Mouse (Mus musculus) mouse embryonic stem cell (cell line): ENCODE results near the gene Olfr569.

Source experiments
- in situ Hi-C, 2 experiments: fragments of 300-500 bp; cut with MboI; formaldehyde crosslinking; loops; 1 replicate in 1 of 2; 3 replicates in 1 of 2; pipeline ENCODE4 v1.14.3; 2019 to 2020; ENCODE audit warnings: low sequenced_read_pairs in 2 of 2, low pct_unique_long_range_greater_than_20kb in 1 of 2, mixed read lengths in 1 of 2; ENCODE audit not compliant: unreplicated experiment in 1 of 2

The Olfr569 gene

DNA sequence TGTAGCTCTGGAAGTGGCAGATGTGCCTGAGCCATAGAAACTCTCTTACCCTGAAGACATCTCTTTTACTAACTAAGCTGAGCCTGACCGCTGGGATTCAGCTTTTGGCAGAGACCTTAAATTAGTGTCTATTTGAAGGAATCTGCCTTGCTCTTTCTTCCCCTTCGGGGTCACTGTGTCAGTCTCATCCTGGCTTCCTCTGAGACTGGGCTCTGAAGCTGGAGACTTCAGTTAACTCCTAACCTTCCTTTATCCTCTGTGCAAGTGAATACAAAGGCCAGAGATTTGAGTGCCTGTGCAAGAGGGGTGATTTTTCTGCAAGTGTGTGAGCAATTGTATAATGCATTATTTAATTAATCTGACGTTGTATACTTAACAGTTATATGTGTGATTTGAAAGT, at the start of gene Olfr569:
Olfr569 (minus strand) TSS at position 101 of the 400 bp plus-strand sequence.
- in situ Hi-C loops, result no loop called here

DNA sequence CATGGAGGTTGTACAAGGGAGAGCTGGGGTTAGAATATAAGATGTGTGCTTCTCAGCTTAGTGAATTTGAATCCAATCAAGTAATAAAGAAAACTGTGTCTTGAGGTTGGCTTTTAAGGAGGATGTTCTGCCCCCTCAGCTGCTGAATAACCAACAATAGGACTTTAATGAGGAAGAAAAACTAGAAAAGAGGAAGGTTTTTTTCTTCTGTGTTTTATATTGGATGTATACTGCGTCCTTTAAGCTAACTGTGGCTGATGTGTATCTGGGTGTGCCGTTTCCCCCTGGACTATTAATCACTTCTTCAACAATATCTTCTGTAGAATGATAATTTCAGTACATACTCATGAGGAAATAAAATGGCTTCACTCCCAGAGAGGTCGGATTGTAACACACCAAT, 36.4 kb upstream of the Olfr569 start:
- in situ Hi-C loops, result no loop called here

DNA sequence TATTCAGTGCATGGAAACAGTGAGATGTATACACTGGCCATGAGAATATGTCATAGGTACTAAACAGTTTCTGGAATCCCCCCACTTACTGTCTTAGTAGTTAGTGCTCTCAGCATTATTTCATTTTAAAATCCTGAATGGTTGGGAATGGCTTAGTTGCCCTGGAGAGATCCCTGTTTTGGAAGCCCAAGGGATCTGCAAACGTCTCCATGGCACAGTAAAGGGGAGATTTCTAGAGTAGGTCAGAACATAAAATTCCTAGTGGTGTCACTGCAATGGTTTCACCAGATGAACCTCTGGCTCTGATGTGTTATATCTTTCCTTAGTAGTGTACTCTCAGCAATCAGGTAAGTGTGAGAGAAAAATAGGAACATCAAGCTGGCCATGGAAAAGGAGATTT, 33.4 kb upstream of the Olfr569 start, which contains the start of gene Olfr572:
Olfr572 (plus strand) TSS at position 301 of the 400 bp plus-strand sequence.
- in situ Hi-C loops, result loop anchor here in 1 of 2 experiments (25.0 kb wide), 1 partner anchor 412 kb away; no protein-coding TSS in a partner anchor

DNA sequence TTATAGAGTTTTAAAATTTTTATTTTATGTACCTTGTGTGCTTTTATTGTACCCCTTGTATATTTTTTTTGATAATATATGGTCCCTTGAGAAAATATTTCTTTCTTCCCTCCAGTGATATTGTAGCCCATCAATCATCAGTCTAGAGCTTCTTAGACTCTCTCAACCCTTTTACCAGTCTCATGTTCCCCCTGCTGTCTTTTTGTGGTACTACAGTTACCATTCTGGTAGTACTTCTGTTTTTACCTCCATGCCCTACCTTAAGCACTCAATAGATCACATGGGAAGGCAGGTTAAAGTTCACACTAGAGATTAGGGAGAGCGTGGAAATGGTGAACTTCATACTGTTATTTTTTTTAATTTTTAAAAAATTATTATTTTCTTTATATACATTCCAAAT, 28.9 kb upstream of the Olfr569 start:
- in situ Hi-C loops, result loop anchor here (10.0 to 25.0 kb wide), 3 partner anchors 225 to 407 kb away; partner anchors contain the start of gene Olfr557 (in 1 of the 2)

DNA sequence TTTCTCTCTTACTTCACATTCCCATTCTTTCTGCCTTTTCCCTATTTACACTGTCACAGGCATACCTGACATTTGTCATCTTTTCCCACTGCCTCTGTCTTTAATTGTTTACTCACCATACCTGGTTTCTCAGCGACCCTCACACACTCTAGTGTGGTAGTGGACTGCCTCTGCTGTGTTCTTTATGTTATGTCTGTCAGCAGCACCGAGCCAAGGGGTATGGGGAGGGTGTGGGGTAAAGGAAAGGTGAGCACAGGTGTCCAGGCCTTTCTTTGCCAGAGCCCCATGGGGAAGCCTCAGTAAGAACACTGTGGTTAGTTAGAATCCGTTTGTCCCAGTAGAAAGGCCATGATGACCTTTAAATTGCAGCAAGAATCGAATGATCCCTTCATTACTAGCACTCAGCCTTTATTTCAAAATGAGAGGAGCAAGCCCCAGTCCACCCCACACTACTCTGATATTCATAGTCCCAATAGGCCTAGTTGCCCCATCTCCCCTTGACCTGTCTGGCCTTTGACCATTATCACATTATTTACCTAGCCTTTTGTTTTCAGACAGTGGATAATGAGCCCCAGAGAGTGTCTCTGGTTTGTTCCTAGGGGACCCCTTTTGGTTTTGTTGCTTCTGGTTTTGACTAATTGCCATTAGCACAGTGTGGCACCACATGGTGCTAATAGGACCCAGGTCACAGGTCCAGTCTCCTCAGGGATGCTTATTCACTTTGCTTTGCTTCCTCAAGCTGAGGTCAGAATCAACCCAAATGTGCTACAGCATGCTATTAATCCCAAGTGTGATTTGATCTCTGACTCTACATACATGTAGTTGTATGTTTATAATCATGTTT, 26.6 kb upstream of the Olfr569 start, which contains the start of gene Olfr571:
Olfr571 (minus strand) TSS at position 505 of the 844 bp plus-strand sequence.
- in situ Hi-C loops, result loop anchor here (10.0 to 25.0 kb wide), 3 partner anchors 222 to 405 kb away; partner anchors contain the start of gene Olfr557 (in 1 of the 2)

DNA sequence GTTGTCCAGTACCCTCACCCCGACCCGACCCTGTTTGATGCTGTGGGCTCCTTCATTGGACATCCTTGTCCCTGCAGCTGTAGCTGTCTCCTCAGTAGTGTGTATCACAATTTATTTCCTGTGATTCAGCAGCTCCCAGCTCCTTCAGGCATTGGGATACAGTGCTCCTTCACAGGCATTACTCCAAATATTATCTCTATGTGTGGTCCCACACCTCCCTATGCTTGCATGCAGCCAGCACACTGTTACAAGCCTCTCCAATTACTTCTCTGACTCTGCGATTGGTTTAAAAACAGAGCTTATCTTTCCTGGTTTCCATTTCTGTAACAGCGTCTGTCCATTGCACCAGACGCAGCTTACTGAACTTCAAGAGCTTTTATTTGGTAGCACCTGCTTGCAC, 25.7 kb upstream of the Olfr569 start:
- in situ Hi-C loops, result loop anchor here (10.0 to 25.0 kb wide), 3 partner anchors 222 to 404 kb away; partner anchors contain the start of gene Olfr557 (in 1 of the 2)

DNA sequence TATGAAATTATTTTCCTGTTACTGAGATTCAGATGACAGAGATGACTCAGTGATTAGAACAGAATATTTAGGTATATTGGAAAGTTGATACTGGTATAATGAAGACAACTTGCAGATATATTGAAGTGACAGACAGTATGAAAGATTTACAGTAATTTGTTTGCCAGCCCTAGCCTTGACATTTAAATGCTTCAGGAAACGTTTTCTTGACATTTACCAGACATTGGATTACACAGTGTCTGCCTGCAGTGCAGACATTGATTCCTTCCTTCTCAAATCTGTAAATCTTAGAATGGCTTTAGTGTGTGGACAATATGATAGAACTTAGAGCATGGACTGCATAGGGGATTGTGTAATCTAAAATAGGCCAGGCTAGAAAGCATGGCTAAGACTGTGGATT, 24.6 kb upstream of the Olfr569 start:
- in situ Hi-C loops, result loop anchor here (10.0 to 25.0 kb wide), 3 partner anchors 220 to 403 kb away; partner anchors contain the start of gene Olfr557 (in 1 of the 2)

DNA sequence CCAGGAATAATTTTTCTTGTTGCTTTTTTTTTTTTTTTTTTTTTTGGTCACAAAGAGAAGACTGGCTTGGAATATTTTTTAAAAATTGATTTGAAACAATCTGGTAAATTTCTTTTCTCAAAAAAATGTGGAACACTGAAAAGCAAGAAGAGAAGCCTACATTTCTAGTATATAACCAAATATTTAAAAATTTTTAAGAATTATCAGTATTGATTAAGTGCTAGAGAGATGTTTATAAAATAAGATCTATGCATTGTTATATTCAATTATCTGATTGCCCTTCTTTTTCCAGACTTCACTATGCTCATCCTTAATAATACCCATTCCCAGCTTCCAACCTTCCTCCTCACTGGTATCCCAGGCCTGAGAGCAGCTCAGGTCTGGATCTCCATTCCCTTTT, 13.9 kb downstream of the Olfr569 start, which contains the start of gene Olfr568:
Olfr568 (plus strand) TSS at position 301 of the 400 bp plus-strand sequence.
- in situ Hi-C loops, result no loop called here

DNA sequence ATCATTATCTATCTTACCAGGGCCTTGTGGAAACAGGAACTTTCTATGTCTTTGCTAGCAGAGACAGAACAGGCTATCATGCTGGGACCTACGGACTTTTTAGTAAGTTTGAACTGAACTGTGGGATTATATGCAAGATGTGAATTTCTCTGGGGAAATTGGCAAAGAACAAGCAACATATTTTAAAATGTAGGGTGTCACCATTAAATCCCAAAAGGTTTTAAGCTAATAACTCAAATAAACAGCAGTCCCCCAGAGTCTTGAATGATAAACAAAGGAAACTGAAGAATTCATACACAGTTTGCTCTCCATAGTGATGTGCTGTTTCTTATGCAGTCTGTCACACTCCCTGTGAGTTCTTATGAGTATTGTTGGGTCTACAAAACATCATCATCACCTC, 32.0 kb downstream of the Olfr569 start, which contains the start of gene Olfr566:
Olfr566 (minus strand) TSS at position 101 of the 400 bp plus-strand sequence.
- in situ Hi-C loops, result no loop called here

DNA sequence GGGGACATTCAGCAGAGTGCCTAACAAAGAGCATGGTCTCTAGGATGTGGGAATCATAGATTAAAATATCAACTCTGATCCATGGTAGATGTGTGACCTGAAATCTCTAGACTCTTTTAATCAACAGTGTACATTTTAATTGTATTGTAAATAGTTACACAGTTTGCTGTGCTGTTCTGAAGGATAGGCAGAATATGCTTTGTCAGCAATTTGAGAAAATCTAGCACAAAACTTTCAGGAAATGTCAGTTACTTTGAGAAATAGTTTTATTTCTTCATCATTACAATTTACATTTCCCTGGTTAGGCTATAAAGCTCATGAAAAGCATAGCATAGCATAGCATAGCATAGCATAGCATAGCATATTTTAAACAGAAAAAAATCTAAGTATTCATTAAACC, 34.9 kb downstream of the Olfr569 start:
- in situ Hi-C loops, result no loop called here
